Mouse (Mus musculus) midbrain, embryonic 15.5 days (tissue): ENCODE results near the gene Tgfbr3. TPM values are rescaled to one million over a fixed set of nuclear protein-coding genes. Genes with fewer than 3 reads are reported as not detected.

Source experiments
- ATAC-seq: fragments of 200-750 bp; cut with Nextera tagmentation; replicated peaks from 2 replicates; pipeline ENCODE4 v1.8.0; 2017; ENCODE audit warnings: moderate TSS enrichment
- H3K27ac ChIP-seq: fragments of 300-500 bp; sonication (generic); 2 replicates; pipeline ENCODE4 v1.5.1; 2015; ENCODE audit warnings: mild to moderate bottlenecking, inconsistent platforms
- H3K27me3 ChIP-seq: fragments of 300-500 bp; sonication (generic); replicated peaks from 2 replicates; pipeline ENCODE4 v1.6.1; 2015; ENCODE audit warnings: inconsistent platforms
- H3K36me3 ChIP-seq: fragments of 300-500 bp; sonication (generic); replicated peaks from 2 replicates; pipeline ENCODE4 v1.6.1; 2015; ENCODE audit warnings: inconsistent platforms
- H3K4me1 ChIP-seq: fragments of 300-500 bp; sonication (generic); 2 replicates; pipeline ENCODE4 v1.6.1; 2015; ENCODE audit warnings: inconsistent platforms
- H3K4me2 ChIP-seq: fragments of 300-500 bp; sonication (generic); 2 replicates; pipeline ENCODE4 v1.6.1; 2015; ENCODE audit warnings: inconsistent platforms, mild to moderate bottlenecking, moderate library complexity
- H3K4me3 ChIP-seq: fragments of 300-500 bp; sonication (generic); 2 replicates; pipeline ENCODE4 v1.5.1; 2015; ENCODE audit warnings: mild to moderate bottlenecking, inconsistent platforms
- H3K9ac ChIP-seq: fragments of 300-500 bp; sonication (generic); 2 replicates; pipeline ENCODE4 v1.6.1; 2015; ENCODE audit warnings: mild to moderate bottlenecking, inconsistent platforms
- H3K9me3 ChIP-seq: fragments of 300-500 bp; sonication (generic); 2 replicates; pipeline ENCODE4 v1.6.1; 2016; ENCODE audit warnings: inconsistent platforms
- WGBS: fragments of 180-500 bp; shearing (Covaris S2); methylation state at CpG from one replicate; pipeline ENCODE4 v1.1.7; 2015; ENCODE audit warnings: mixed read lengths; 5-methylcytosine and 5-hydroxymethylcytosine counted together
- polyA plus RNA-seq: library from polyadenylated mRNA; unstranded; fragments of >200 nt; fragmentation: Nextera tagmentation; extraction: Ambion mirVana; gene quantifications from 2 replicates; pipeline ENCODE4 v1.2.1, GENCODE M21; 2015

Tgfbr3 gene
- polyA plus RNA-seq, 1 experiment from 2014 or later = 6.5 TPM

- Histone ChIP-seq H3K4me1 (peaks cover 8% of the 10 kb centered on the region; the same call in 1 of the 2 replicates), H3K27me3 (0 out of 2 replicates have a peak, but pooled peaks cover 7% of the 10 kb centered on the region), H3K4me2 (no peak overlapping the region), H3K36me3 (no peaks in the 10 kb centered on the region), H3K4me3 (no peak overlapping the region), H3K9ac (no peak overlapping the region), H3K27ac (no peak overlapping the region), H3K9me3 (no peaks in the 10 kb centered on the region)
- ATAC-seq = no peak
- 85% methylated on average over 5 of the region's 5 CpGs for WGBS
Measured at GRCm38 (mm10) chr5:107086166-107086565, 203.3 kb downstream of the Tgfbr3 start.

- Histone ChIP-seq H3K36me3 (no peaks in the 10 kb centered on the region), H3K9me3 (no peaks in the 10 kb centered on the region), H3K9ac (no peak overlapping the region), H3K27me3 (0 out of 2 replicates have a peak, but pooled peaks cover 5% of the 10 kb centered on the region), H3K4me1 (peaks cover 9% of the 10 kb centered on the region), H3K4me3 (no peak overlapping the region), H3K27ac (no peak overlapping the region), H3K4me2 (no peak overlapping the region)
- ATAC-seq = no peak
- WGBS = 85% methylated on average over 4 of the region's 4 CpGs
Measured at GRCm38 (mm10) chr5:107084431-107084830, 205.0 kb downstream of the Tgfbr3 start.

DNA sequence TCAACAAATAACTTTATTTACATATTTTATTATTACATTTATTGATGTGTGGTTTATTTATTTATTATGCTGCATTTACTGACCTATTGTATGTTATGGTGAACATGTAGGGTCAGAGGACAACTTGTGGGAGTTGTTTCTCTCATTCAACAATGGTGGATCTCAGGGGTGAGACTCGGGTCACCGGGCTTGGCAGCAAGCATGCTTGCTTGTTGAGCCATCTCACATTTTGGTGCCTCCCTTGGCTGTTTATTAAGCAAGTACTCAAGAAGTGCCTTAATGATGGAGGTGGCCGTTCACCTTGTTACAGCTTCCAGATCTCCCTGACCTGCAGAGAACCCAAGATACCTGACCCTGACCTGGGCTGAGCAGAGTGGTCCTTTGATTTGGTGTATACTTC, 207.4 kb downstream of the Tgfbr3 start:
- no peak overlapping the region for H3K9ac ChIP-seq
- H3K4me2 ChIP-seq = no peak overlapping the region
- H3K36me3 ChIP-seq = no peaks in the 10 kb centered on the region
- no peaks in the 10 kb centered on the region for H3K27me3 ChIP-seq
- 81% methylated on average over 3 of the region's 3 CpGs for WGBS
- no peak overlapping the region for H3K4me3 ChIP-seq
- peaks cover 5% of the 10 kb centered on the region for H3K4me1 ChIP-seq
- no peak for ATAC-seq
- no peak overlapping the region for H3K27ac ChIP-seq
- no peaks in the 10 kb centered on the region for H3K9me3 ChIP-seq

- H3K4me3 ChIP-seq = no peak overlapping the region
- H3K9ac ChIP-seq = no peak overlapping the region
- H3K27me3 ChIP-seq = no peaks in the 10 kb centered on the region
- H3K27ac ChIP-seq = no peak overlapping the region
- no peak overlapping the region for H3K4me2 ChIP-seq
- H3K4me1 ChIP-seq = peaks cover 5% of the 10 kb centered on the region
- no peaks in the 10 kb centered on the region for H3K36me3 ChIP-seq
- no peak for ATAC-seq
- 49% methylated on average over 12 of the region's 12 CpGs for WGBS
- no peaks in the 10 kb centered on the region for H3K9me3 ChIP-seq
Measured at GRCm38 (mm10) chr5:107080986-107081624, 208.3 kb downstream of the Tgfbr3 start.

GRCm38 (mm10) chr5:107079920-107080319, 209.5 kb downstream of the Tgfbr3 start:
- Histone ChIP-seq H3K4me2 (no peak overlapping the region), H3K9me3 (no peaks in the 10 kb centered on the region), H3K9ac (no peak overlapping the region), H3K4me1 (peaks cover 5% of the 10 kb centered on the region), H3K36me3 (no peaks in the 10 kb centered on the region), H3K27me3 (no peaks in the 10 kb centered on the region), H3K27ac (no peak overlapping the region), H3K4me3 (no peak overlapping the region)
- ATAC-seq = no peak
- WGBS = 55% methylated on average over 8 of the region's 8 CpGs

GRCm38 (mm10) chr5:107079146-107079638, 210.2 kb downstream of the Tgfbr3 start:
- Histone ChIP-seq H3K27ac (0 out of 2 replicates have a peak overlapping the region, but pooled peaks have one; percentile 25), H3K9me3 (no peaks in the 10 kb centered on the region), H3K4me3 (no peak overlapping the region), H3K4me1 (peaks cover 5% of the 10 kb centered on the region), H3K27me3 (no peaks in the 10 kb centered on the region), H3K4me2 (no peak overlapping the region), H3K9ac (no peak overlapping the region), H3K36me3 (no peaks in the 10 kb centered on the region)
- ATAC-seq = peak; percentile 39; the same call in 1 of the 2 replicates
- WGBS = 52% methylated on average over 11 of the region's 11 CpGs

- WGBS = 92% methylated on average over 3 of the region's 3 CpGs
- no peak overlapping the region for H3K27ac ChIP-seq
- H3K9me3 ChIP-seq = no peaks in the 10 kb centered on the region
- H3K4me2 ChIP-seq = no peak overlapping the region
- H3K36me3 ChIP-seq = no peaks in the 10 kb centered on the region
- H3K9ac ChIP-seq = no peak overlapping the region
- no peak for ATAC-seq
- H3K4me3 ChIP-seq = no peak overlapping the region
- H3K27me3 ChIP-seq = no peaks in the 10 kb centered on the region
- peaks cover 5% of the 10 kb centered on the region for H3K4me1 ChIP-seq
Measured at GRCm38 (mm10) chr5:107078361-107078760, 211.1 kb downstream of the Tgfbr3 start.

DNA sequence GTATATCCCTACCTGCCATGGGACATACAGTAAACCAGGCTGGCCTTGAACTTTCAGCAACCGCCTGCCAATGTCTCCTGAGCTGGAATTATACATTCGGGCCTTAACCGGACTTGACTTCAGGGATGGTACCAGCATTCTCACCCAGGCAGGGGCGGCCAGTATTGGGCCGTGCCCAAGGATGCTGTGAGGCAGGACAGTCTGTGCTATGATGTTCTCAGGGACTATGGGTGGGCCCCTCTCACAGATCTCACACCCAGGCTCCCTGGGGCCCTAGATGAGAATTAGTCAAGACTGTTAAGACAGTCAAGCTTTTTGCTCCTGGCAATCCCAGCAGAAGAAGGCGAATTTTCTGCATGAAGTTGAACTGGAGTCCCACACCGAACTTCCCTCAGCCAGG, 211.5 kb downstream of the Tgfbr3 start:
- H3K4me3 ChIP-seq = no peak overlapping the region
- ATAC-seq = no peak
- H3K27ac ChIP-seq = no peak overlapping the region
- 93% methylated on average over 7 of the region's 7 CpGs for WGBS
- no peaks in the 10 kb centered on the region for H3K36me3 ChIP-seq
- H3K9ac ChIP-seq = no peak overlapping the region
- H3K4me2 ChIP-seq = no peak overlapping the region
- peaks cover 5% of the 10 kb centered on the region for H3K4me1 ChIP-seq
- no peaks in the 10 kb centered on the region for H3K27me3 ChIP-seq
- H3K9me3 ChIP-seq = no peaks in the 10 kb centered on the region

- H3K9me3 ChIP-seq = no peaks in the 10 kb centered on the region
- H3K27me3 ChIP-seq = no peaks in the 10 kb centered on the region
- no peak overlapping the region for H3K9ac ChIP-seq
- H3K27ac ChIP-seq = no peak overlapping the region
- H3K4me2 ChIP-seq = no peak overlapping the region
- H3K4me1 ChIP-seq = peaks cover 5% of the 10 kb centered on the region
- no peaks in the 10 kb centered on the region for H3K36me3 ChIP-seq
- ATAC-seq = no peak
- H3K4me3 ChIP-seq = no peak overlapping the region
- WGBS = 86% methylated on average over 13 of the region's 13 CpGs
Measured at GRCm38 (mm10) chr5:107074980-107075583, 214.3 kb downstream of the Tgfbr3 start.

DNA sequence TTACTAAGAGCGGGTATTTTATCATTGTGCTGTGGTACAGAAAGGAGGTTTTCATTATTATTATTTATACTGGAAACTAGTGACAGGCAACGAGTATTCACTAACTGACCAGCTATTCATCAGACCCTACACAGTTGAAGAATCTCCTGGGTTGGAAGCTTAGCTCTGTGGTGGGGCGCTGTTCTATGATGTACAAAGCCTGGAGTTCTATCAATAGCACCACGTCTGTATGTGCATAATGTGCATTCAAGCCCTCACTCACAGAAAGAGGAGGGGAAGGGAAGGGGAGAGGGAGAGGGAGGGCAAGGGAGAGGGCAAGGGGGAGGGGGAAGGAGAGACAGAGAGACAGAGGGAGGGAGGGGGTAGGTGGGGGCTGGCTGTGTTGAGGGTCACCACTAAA, 215.1 kb downstream of the Tgfbr3 start:
- ATAC-seq = no peak
- 29% methylated on average over 4 of the region's 4 CpGs for WGBS

GRCm38 (mm10) chr5:107073536-107073935, 215.9 kb downstream of the Tgfbr3 start:
- no peak overlapping the region for H3K9ac ChIP-seq
- H3K4me2 ChIP-seq = no peak overlapping the region
- ATAC-seq = no peak
- H3K9me3 ChIP-seq = no peaks in the 10 kb centered on the region
- no peak overlapping the region for H3K27ac ChIP-seq
- H3K36me3 ChIP-seq = no peaks in the 10 kb centered on the region
- no peak overlapping the region for H3K4me3 ChIP-seq
- 45% methylated on average over 3 of the region's 3 CpGs for WGBS
- no peaks in the 10 kb centered on the region for H3K4me1 ChIP-seq
- H3K27me3 ChIP-seq = no peaks in the 10 kb centered on the region

More for the DNA sequence above, 215.1 kb downstream of the Tgfbr3 start:
- no peak overlapping the region for H3K9ac ChIP-seq
- no peak overlapping the region for H3K4me2 ChIP-seq
- H3K4me1 ChIP-seq = peaks cover 4% of the 10 kb centered on the region
- H3K9me3 ChIP-seq = no peaks in the 10 kb centered on the region
- no peaks in the 10 kb centered on the region for H3K36me3 ChIP-seq
- no peaks in the 10 kb centered on the region for H3K27me3 ChIP-seq
- no peak overlapping the region for H3K27ac ChIP-seq
- no peak overlapping the region for H3K4me3 ChIP-seq

- no peak overlapping the region for H3K9ac ChIP-seq
- 0 out of 2 replicates have a peak, but pooled peaks have one; percentile 52 for ATAC-seq
Measured at GRCm38 (mm10) chr5:107068146-107068545, 221.3 kb downstream of the Tgfbr3 start.

DNA sequence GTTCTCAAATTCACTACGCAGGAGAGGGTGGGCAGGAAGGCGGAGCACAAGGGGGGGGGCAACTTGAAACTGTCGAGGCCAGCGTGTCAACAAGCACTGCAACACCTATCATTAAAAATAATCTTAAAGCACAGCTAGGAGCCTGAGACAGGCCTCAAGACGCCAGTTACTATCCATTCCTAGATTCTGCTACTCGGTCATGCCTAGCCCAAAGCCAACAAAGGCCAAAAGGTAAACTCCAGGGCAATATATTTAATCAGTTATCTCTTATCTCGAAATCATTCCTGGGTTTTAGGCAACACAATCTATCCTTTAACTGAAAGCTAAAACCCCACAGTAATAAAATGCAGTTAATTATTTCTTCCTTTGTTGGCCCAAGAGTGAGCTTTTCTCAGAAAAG, 221.9 kb downstream of the Tgfbr3 start:
- 86% methylated on average over 7 of the region's 7 CpGs for WGBS

More at GRCm38 (mm10) chr5:107068146-107068545, 221.3 kb downstream of the Tgfbr3 start:
- H3K27me3 ChIP-seq = no peaks in the 10 kb centered on the region
- no peaks in the 10 kb centered on the region for H3K36me3 ChIP-seq
- H3K4me1 ChIP-seq = no peaks in the 10 kb centered on the region
- no peak overlapping the region for H3K4me2 ChIP-seq
- no peak overlapping the region for H3K4me3 ChIP-seq
- no peaks in the 10 kb centered on the region for H3K9me3 ChIP-seq
- WGBS = 67% methylated on average over 5 of the region's 5 CpGs
- H3K27ac ChIP-seq = no peak overlapping the region

More for the DNA sequence above, 221.9 kb downstream of the Tgfbr3 start:
- Histone ChIP-seq H3K9ac (no peak overlapping the region), H3K4me2 (no peak overlapping the region), H3K27me3 (no peaks in the 10 kb centered on the region), H3K4me1 (no peaks in the 10 kb centered on the region), H3K27ac (no peak overlapping the region), H3K9me3 (no peaks in the 10 kb centered on the region), H3K4me3 (no peak overlapping the region), H3K36me3 (no peaks in the 10 kb centered on the region)
- ATAC-seq = no peak
